Mouse (Mus musculus) hindbrain, embryonic 13.5 days (tissue): ENCODE measurements at regions not wholly inside any gene's neighbourhood (a gene's known extent, or its start where the extent isn't known, plus 50 kb on each side); places are given as distances from the start of the nearest gene placed in this dataset.

Source experiments
- ATAC-seq: fragments of 200-750 bp; cut with Nextera tagmentation; 2 replicates; pipeline ENCODE4 v1.8.0; 2017; ENCODE audit warnings: moderate TSS enrichment; ENCODE audit not compliant: low FRiP score
- H3K27ac ChIP-seq: fragments of 300-500 bp; sonication (generic); 2 replicates; pipeline ENCODE4 v1.5.1; 2015; ENCODE audit warnings: inconsistent platforms, mild to moderate bottlenecking, moderate library complexity
- H3K27me3 ChIP-seq: fragments of 300-500 bp; sonication (generic); 2 replicates; pipeline ENCODE4 v1.6.1; 2015; ENCODE audit warnings: mild to moderate bottlenecking, inconsistent platforms
- H3K36me3 ChIP-seq: fragments of 300-500 bp; sonication (generic); 2 replicates; pipeline ENCODE4 v1.6.1; 2015; ENCODE audit warnings: mild to moderate bottlenecking, inconsistent platforms
- H3K4me1 ChIP-seq: fragments of 300-500 bp; sonication (generic); replicated peaks from 2 replicates; pipeline ENCODE4 v1.6.1; 2015; ENCODE audit warnings: inconsistent platforms
- H3K4me2 ChIP-seq: fragments of 300-500 bp; sonication (generic); 2 replicates; pipeline ENCODE4 v1.6.1; 2015; ENCODE audit warnings: inconsistent platforms, mild to moderate bottlenecking, moderate library complexity
- H3K4me3 ChIP-seq: fragments of 300-500 bp; sonication (generic); 2 replicates; pipeline ENCODE4 v1.5.1; 2015; ENCODE audit warnings: mild to moderate bottlenecking, inconsistent platforms
- H3K9ac ChIP-seq: fragments of 300-500 bp; sonication (generic); 2 replicates; pipeline ENCODE4 v1.6.1; 2015; ENCODE audit warnings: mild to moderate bottlenecking, inconsistent platforms
- H3K9me3 ChIP-seq: fragments of 300-500 bp; sonication (generic); 2 replicates; pipeline ENCODE4 v1.6.1; 2016; ENCODE audit warnings: inconsistent platforms
- WGBS: fragments of 180-500 bp; shearing (Covaris S2); methylation state at CpG from one replicate; pipeline ENCODE4 v1.1.7; 2015; 5-methylcytosine and 5-hydroxymethylcytosine counted together

DNA sequence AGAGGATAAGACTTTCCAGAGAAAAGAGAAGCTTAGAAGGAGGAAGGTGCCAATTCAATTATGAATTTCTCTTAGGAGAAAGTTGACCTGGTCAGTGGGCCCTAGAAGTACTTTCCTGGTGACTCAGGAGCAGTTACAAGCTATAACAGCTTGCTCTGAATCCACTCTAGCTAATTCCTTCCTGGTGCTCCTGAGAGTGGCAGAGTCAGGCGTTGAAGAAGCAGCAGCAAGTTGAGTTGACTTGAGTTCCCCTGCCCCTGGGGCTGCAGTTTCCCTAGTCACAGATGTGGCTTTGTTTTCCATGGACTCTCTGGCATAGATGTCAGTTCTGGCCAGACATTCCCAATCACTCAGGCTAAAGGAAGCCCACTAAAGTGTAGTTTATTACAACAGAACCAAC is 85.9 kb downstream of the Osr1 start:
- no peaks in the 10 kb centered on the region for H3K27me3 ChIP-seq
- no peaks in the 10 kb centered on the region for H3K36me3 ChIP-seq
- no peaks in the 10 kb centered on the region for H3K9me3 ChIP-seq
- WGBS = 54% methylated on average over 1 of the region's 1 CpGs
- H3K9ac ChIP-seq = no peak overlapping the region
- H3K4me3 ChIP-seq = no peak overlapping the region
- H3K27ac ChIP-seq = no peak overlapping the region
- H3K4me1 ChIP-seq = no peaks in the 10 kb centered on the region
- no peak for ATAC-seq
- no peak overlapping the region for H3K4me2 ChIP-seq

- Histone ChIP-seq H3K4me3 (no peak overlapping the region), H3K27me3 (no peaks in the 10 kb centered on the region), H3K36me3 (no peaks in the 10 kb centered on the region), H3K27ac (no peak overlapping the region), H3K9me3 (no peaks in the 10 kb centered on the region), H3K4me2 (no peak overlapping the region), H3K9ac (no peak overlapping the region), H3K4me1 (no peaks in the 10 kb centered on the region)
- 73% methylated on average over 3 of the region's 3 CpGs for whole genome bisulfite sequencing
- no peak for ATAC-seq
Measured at GRCm38 (mm10) chr12:9656324-9656723, 86.4 kb downstream of the Osr1 start.

DNA sequence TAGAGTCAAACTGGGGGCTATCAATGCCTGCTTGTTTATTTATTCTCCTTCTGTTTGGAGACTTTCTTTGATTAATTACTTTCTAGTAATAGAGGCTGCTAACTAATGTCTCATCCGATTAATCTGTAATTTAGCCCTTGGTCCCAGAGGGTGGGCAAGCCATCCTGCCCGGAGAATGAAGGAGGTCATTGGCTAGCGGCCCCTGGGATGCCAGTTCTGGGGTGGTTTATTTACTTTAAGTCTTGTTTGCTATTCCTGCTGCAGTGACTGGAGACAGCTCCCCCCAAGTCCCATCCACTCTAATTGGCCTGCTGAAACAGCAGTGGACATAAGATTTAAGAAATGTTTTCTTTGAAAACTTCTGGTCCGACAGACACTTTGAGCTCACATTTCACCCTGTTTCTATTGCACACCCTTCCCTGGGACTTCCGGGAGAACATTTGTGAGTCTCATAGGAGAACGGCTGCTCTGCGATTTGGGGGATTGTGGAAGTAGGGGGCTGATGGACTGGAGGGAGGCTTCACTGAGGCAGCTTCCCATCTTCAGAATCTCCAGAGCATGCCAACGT is 87.4 kb downstream of the Osr1 start:
- H3K4me1 ChIP-seq = no peaks in the 10 kb centered on the region
- H3K4me3 ChIP-seq = no peak overlapping the region
- H3K4me2 ChIP-seq = no peak overlapping the region
- 74% methylated on average over 8 of the region's 8 CpGs for WGBS
- no peaks in the 10 kb centered on the region for H3K36me3 ChIP-seq
- H3K9me3 ChIP-seq = no peaks in the 10 kb centered on the region
- no peaks in the 10 kb centered on the region for H3K27me3 ChIP-seq
- H3K27ac ChIP-seq = no peak overlapping the region
- no peak for ATAC-seq
- no peak overlapping the region for H3K9ac ChIP-seq

- no peaks in the 10 kb centered on the region for H3K9me3 ChIP-seq
- H3K9ac ChIP-seq = no peak overlapping the region
- H3K4me3 ChIP-seq = no peak overlapping the region
- no peaks in the 10 kb centered on the region for H3K4me1 ChIP-seq
- no peaks in the 10 kb centered on the region for H3K36me3 ChIP-seq
- H3K27ac ChIP-seq = no peak overlapping the region
- ATAC-seq = no peak
- H3K4me2 ChIP-seq = no peak overlapping the region
- 73% methylated on average over 8 of the region's 8 CpGs for WGBS
- H3K27me3 ChIP-seq = no peaks in the 10 kb centered on the region
Measured at GRCm38 (mm10) chr12:9657793-9658192, 87.9 kb downstream of the Osr1 start.

GRCm38 (mm10) chr12:9660299-9660698 is 90.4 kb downstream of the Osr1 start:
- Histone ChIP-seq H3K9ac (no peak overlapping the region), H3K4me3 (no peak overlapping the region), H3K27ac (no peak overlapping the region), H3K27me3 (no peaks in the 10 kb centered on the region), H3K4me1 (no peaks in the 10 kb centered on the region), H3K4me2 (no peak overlapping the region), H3K36me3 (no peaks in the 10 kb centered on the region), H3K9me3 (no peaks in the 10 kb centered on the region)
- ATAC-seq = no peak
- 74% methylated on average over 1 of the region's 1 CpGs for WGBS

DNA sequence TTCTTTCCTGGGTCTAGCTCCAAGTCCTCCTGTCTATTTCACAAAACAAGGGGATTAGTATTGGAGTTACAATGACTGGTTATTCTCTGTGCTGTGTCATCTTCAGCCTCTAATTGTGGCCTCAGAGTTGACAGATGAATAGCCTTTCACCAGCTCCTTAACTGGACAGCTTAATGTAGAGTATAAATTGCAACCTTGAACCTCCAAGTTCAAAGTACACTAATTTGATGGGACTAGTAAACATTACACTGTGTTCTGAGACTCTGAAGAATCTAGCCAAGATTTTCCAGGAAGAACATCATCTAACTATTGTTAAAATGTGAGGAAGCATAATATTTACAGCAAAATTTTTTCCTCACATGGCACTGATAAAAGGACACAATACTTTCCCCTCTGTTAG is 118.9 kb downstream of the Osr1 start:
- no peaks in the 10 kb centered on the region for H3K9me3 ChIP-seq
- H3K27me3 ChIP-seq = no peaks in the 10 kb centered on the region
- ATAC-seq = no peak
- H3K4me3 ChIP-seq = no peak overlapping the region
- no peaks in the 10 kb centered on the region for H3K4me1 ChIP-seq
- H3K36me3 ChIP-seq = no peaks in the 10 kb centered on the region
- no peak overlapping the region for H3K4me2 ChIP-seq
- no peak overlapping the region for H3K27ac ChIP-seq
- no peak overlapping the region for H3K9ac ChIP-seq

GRCm38 (mm10) chr12:9689541-9689940 is 119.6 kb downstream of the Osr1 start:
- Histone ChIP-seq H3K4me1 (no peaks in the 10 kb centered on the region), H3K4me3 (no peak overlapping the region), H3K27ac (no peak overlapping the region), H3K9me3 (no peaks in the 10 kb centered on the region), H3K27me3 (no peaks in the 10 kb centered on the region), H3K4me2 (no peak overlapping the region), H3K36me3 (no peaks in the 10 kb centered on the region), H3K9ac (no peak overlapping the region)
- WGBS = 92% methylated on average over 4 of the region's 4 CpGs
- no peak for ATAC-seq

DNA sequence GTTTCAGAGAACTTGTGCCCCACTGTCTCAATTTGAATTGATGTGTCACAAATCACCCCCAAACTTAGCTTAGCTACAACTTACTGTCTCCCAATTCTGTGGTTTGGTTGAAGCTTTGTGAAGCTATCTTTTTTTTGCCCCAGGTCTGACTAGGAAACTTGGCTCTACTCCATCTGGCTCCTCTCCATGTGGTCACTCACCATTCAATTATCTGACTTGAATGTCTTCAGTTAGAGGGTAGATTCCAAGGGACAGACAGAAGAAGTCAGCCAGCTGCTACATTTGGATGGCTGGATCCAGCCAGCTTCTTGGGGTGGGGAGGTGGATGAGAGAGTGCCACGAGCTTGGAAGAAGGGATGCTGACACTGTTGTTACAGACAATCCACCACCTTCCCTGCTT is 163.0 kb downstream of the Osr1 start:
- Histone ChIP-seq H3K9me3 (no peaks in the 10 kb centered on the region), H3K27me3 (no peaks in the 10 kb centered on the region), H3K27ac (no peak overlapping the region), H3K4me1 (no peaks in the 10 kb centered on the region), H3K4me2 (no peak overlapping the region), H3K36me3 (no peaks in the 10 kb centered on the region), H3K4me3 (no peak overlapping the region), H3K9ac (no peak overlapping the region)
- WGBS = 62% methylated on average over 1 of the region's 1 CpGs
- no peak for ATAC-seq

DNA sequence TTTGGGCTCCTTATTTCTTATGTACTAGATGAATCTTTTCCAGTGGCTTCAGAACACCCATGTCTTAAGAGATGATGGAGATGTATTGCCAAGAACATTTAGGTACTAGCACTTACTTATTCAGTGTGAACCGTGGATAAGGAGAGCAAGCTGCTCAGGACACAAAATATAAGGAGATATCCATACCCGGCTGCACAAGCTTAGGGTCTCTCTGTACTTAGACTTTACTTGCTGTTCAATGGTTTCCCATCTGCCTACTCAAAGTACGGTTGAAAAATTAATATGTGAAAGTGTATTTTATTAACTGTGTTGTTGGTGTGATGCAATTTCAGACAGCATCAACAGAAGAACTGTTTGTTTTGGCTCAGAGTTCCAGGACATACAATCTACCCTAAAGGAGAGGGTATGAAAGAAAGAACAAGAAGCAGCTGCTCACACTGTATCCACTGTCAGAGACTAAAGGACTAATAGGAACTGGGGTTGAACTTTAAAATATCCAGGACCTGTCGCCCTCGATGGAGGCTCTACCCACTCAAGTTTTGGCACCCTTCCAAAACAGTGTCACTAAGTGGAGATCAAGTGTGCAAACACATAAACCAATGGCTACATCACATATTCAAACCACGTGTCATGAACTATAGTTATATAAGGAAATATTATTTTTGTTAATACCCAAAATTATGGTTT is 174.9 kb downstream of the Osr1 start:
- ATAC-seq = no peak
- H3K4me3 ChIP-seq = no peak overlapping the region
- H3K9me3 ChIP-seq = no peaks in the 10 kb centered on the region
- H3K36me3 ChIP-seq = no peaks in the 10 kb centered on the region
- H3K4me1 ChIP-seq = no peaks in the 10 kb centered on the region
- no peak overlapping the region for H3K4me2 ChIP-seq
- no peaks in the 10 kb centered on the region for H3K27me3 ChIP-seq
- H3K9ac ChIP-seq = no peak overlapping the region
- H3K27ac ChIP-seq = no peak overlapping the region
- 81% methylated on average over 6 of the region's 6 CpGs for WGBS

GRCm38 (mm10) chr12:9751261-9752078 is 181.6 kb downstream of the Osr1 start:
- 90% methylated on average over 6 of the region's 6 CpGs for WGBS
- Histone ChIP-seq H3K27me3 (no peaks in the 10 kb centered on the region), H3K36me3 (no peaks in the 10 kb centered on the region), H3K4me2 (no peak overlapping the region), H3K4me1 (no peaks in the 10 kb centered on the region), H3K4me3 (no peak overlapping the region), H3K9ac (no peak overlapping the region), H3K27ac (no peak overlapping the region), H3K9me3 (no peaks in the 10 kb centered on the region)
- ATAC-seq = no peak

DNA sequence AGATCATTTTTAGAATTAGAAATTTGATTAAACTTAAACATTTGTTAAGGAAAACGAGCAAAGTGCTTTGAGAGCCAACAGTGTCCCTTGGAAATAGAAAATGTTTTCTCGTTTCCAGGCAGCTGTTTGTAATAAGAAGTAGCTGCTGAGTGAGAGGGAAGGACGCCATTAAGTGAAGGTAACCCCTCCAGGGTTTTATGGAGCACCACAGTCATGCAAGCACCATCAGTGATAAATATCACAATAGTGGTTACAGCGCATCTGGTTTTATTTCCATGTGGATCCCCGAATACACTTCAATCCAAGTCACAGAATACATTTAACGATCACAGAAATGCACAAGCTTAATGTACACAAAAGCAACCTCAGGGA is 182.1 kb downstream of the Osr1 start:
- Histone ChIP-seq H3K4me1 (no peaks in the 10 kb centered on the region), H3K36me3 (no peaks in the 10 kb centered on the region), H3K4me3 (no peak overlapping the region), H3K27ac (no peak overlapping the region), H3K9ac (no peak overlapping the region), H3K9me3 (no peaks in the 10 kb centered on the region), H3K4me2 (no peak overlapping the region), H3K27me3 (no peaks in the 10 kb centered on the region)
- no peak for ATAC-seq
- WGBS = 75% methylated on average over 6 of the region's 6 CpGs

DNA sequence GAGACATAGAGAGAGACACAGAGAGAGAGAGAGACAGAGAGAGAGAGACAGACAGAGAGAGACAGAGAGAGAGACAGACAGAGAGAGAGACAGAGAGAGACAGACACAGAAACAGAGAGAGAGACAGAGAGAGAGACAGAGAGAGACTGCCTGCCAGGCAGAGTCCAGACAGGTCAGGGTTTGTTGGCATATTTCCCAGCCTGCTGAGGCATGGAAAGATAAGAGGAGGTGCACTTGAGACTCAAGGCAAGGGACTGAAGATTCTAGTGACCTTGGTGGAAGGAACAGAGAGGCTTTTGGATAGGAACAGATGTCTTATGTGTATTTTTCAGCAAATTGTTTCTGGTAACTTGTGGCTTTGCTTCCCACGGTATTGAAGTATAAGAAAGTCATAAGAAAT is 186.5 kb downstream of the Osr1 start:
- Histone ChIP-seq H3K9ac (no peak overlapping the region), H3K4me2 (no peak overlapping the region), H3K9me3 (no peaks in the 10 kb centered on the region), H3K4me1 (no peaks in the 10 kb centered on the region), H3K27me3 (no peaks in the 10 kb centered on the region), H3K27ac (no peak overlapping the region), H3K36me3 (no peaks in the 10 kb centered on the region), H3K4me3 (no peak overlapping the region)
- WGBS = 90% methylated on average over 1 of the region's 1 CpGs
- ATAC-seq = no peak

- no peaks in the 10 kb centered on the region for H3K27me3 ChIP-seq
- no peak for ATAC-seq
Measured at GRCm38 (mm10) chr12:9760818-9761217, 190.9 kb downstream of the Osr1 start.

More at GRCm38 (mm10) chr12:9760818-9761217, 190.9 kb downstream of the Osr1 start:
- H3K4me2 ChIP-seq = no peak overlapping the region
- 64% methylated on average over 5 of the region's 5 CpGs for WGBS
- H3K9me3 ChIP-seq = no peaks in the 10 kb centered on the region
- no peaks in the 10 kb centered on the region for H3K36me3 ChIP-seq
- H3K9ac ChIP-seq = no peak overlapping the region
- H3K4me1 ChIP-seq = no peaks in the 10 kb centered on the region
- no peak overlapping the region for H3K27ac ChIP-seq
- no peak overlapping the region for H3K4me3 ChIP-seq
